Comparison of ENCODE assay signal across 16 mouse cellular contexts in genomic region chr5:76246539-76246938, GRCm38 (mm10).
"Had no signal": no experiment of that assay in that cellular context is flagged by ENCODE, and none has a peak within 500 bp of the region (broad histone marks: within the 10 kb centered on the region; RNA-seq: fewer than 3 reads in every experiment).

No protein-coding gene starts in this region.

- DNase-seq: liver, postnatal 0 days; lung, adult 2 months; lung, postnatal 14 days; lung, postnatal 36 days; right cerebral cortex, postnatal 14 days; thymus, adult 18-20 months; thymus, postnatal 14 days; thymus, postnatal 36 days had no signal

- H3K27ac ChIP-seq: liver, embryonic 15.5 days; lung, embryonic 15.5 days; macrophage; midbrain, embryonic 13.5 days; midbrain, embryonic 15.5 days; neural tube, embryonic 12.5 days had no signal

- H3K27me3 ChIP-seq: liver, embryonic 15.5 days; lung, embryonic 15.5 days; megakaryocyte, embryonic 14.5 days; midbrain, embryonic 13.5 days; midbrain, embryonic 15.5 days; neural tube, embryonic 12.5 days had no signal

- H3K9ac ChIP-seq: liver, embryonic 15.5 days; liver, postnatal 0 days; lung, embryonic 15.5 days; midbrain, embryonic 13.5 days; midbrain, embryonic 15.5 days; neural tube, embryonic 12.5 days had no signal

- H3K4me1 ChIP-seq: liver, embryonic 15.5 days; lung, embryonic 15.5 days; midbrain, embryonic 13.5 days; midbrain, embryonic 15.5 days; neural tube, embryonic 12.5 days had no signal

- H3K4me2 ChIP-seq: liver, embryonic 15.5 days; lung, embryonic 15.5 days; midbrain, embryonic 11.5 days; midbrain, embryonic 13.5 days; midbrain, embryonic 15.5 days; neural tube, embryonic 12.5 days had no signal

- H3K4me3 ChIP-seq: liver, embryonic 15.5 days; lung, embryonic 15.5 days; megakaryocyte, embryonic 14.5 days; midbrain, embryonic 13.5 days; midbrain, embryonic 15.5 days; neural tube, embryonic 12.5 days had no signal

- H3K9me3 ChIP-seq: liver, embryonic 15.5 days; lung, embryonic 15.5 days; megakaryocyte, embryonic 14.5 days; midbrain, embryonic 13.5 days; midbrain, embryonic 15.5 days; neural tube, embryonic 12.5 days had no signal
